Mouse (Mus musculus) MN1 (cell line): Measurements from ENCODE around the gene Haao.

ENCODE experiments used
- DNase-seq: peaks from one replicate; pipeline ENCODE4 v3.0.0-alpha.2; 2016; ENCODE audit warnings: low spot score

Gene Haao

GRCm38 (mm10) chr17:83834120-83834519, 13.6 kb downstream of the Haao start:
- no peak for DNase-seq

- no peak for DNase-seq
Observed at GRCm38 (mm10) chr17:83830616-83831292, 17.0 kb downstream of the Haao start.

GRCm38 (mm10) chr17:83829356-83829755, 18.4 kb downstream of the Haao start:
- DNase-seq, result no peak

GRCm38 (mm10) chr17:83823835-83824234, 23.9 kb downstream of the Haao start:
- no peak for DNase-seq

GRCm38 (mm10) chr17:83821876-83822275, 25.9 kb downstream of the Haao start:
- no peak for DNase-seq

- peak; percentile 28 for DNase-seq
Observed at GRCm38 (mm10) chr17:83820701-83821100, 27.1 kb downstream of the Haao start.

GRCm38 (mm10) chr17:83819503-83819902, 28.3 kb downstream of the Haao start:
- DNase-seq, result peak; percentile 24

- DNase-seq, result no peak
Observed at GRCm38 (mm10) chr17:83816996-83817395, 30.8 kb downstream of the Haao start.

- no peak for DNase-seq
Observed at GRCm38 (mm10) chr17:83813050-83813449, 34.7 kb downstream of the Haao start.

- DNase-seq, result peak; percentile 33
Observed at GRCm38 (mm10) chr17:83812200-83812944, 35.4 kb downstream of the Haao start.

- no peak for DNase-seq
Observed at GRCm38 (mm10) chr17:83810285-83810684, 37.5 kb downstream of the Haao start.

- DNase-seq, result no peak
Observed at GRCm38 (mm10) chr17:83809197-83809829, 38.5 kb downstream of the Haao start.

- no peak for DNase-seq
Observed at GRCm38 (mm10) chr17:83808476-83809098, 39.2 kb downstream of the Haao start.

GRCm38 (mm10) chr17:83807778-83808398, 39.9 kb downstream of the Haao start:
- DNase-seq, result peak; percentile 71

- DNase-seq, result no peak
Observed at GRCm38 (mm10) chr17:83807345-83807744, 40.4 kb downstream of the Haao start.

- DNase-seq, result no peak
Observed at GRCm38 (mm10) chr17:83805078-83805477, 42.7 kb downstream of the Haao start.

GRCm38 (mm10) chr17:83803987-83804386, 43.8 kb downstream of the Haao start:
- no peak for DNase-seq

GRCm38 (mm10) chr17:83799506-83800050, 48.2 kb downstream of the Haao start:
- no peak for DNase-seq

- no peak for DNase-seq
Observed at GRCm38 (mm10) chr17:83795121-83795520, 52.6 kb downstream of the Haao start.

GRCm38 (mm10) chr17:83792388-83792787, 55.4 kb downstream of the Haao start:
- no peak for DNase-seq

- DNase-seq, result no peak
Observed at GRCm38 (mm10) chr17:83790158-83790557, 57.6 kb downstream of the Haao start.

- no peak for DNase-seq
Observed at GRCm38 (mm10) chr17:83786418-83786817, 61.3 kb downstream of the Haao start.
